Mouse (Mus musculus) cerebellum, postnatal 14 days (tissue): Measurements from ENCODE around the gene Esp31.

Experiments used
- DNase-seq, 2 experiments: peaks; one replicate each; pipeline ENCODE4 v3.0.0; 2021; ENCODE audit warnings: mixed read lengths in 2 of 2

Gene Esp31

GRCm38 (mm10) chr17:38639147-38639546 lies at the start of gene Esp31:
TSS of gene Esp31 (plus strand) at chr17:38639447.
- no peak for DNase-seq
